Mouse (Mus musculus) left cerebral cortex, postnatal 14 days (tissue): ENCODE results near the gene Psap. TPM values are rescaled to one million over a fixed set of nuclear protein-coding genes. Genes with fewer than 3 reads are reported as not detected.

Experiments
- DNase-seq, 2 experiments: peaks; one replicate each; pipeline ENCODE4 v3.0.0; 2021 to 2022; ENCODE audit warnings: low spot score in 2 of 2, mixed read lengths in 1 of 2
- intact Hi-C: fragments of 180-260 bp; cut with DNase I; formaldehyde crosslinking; loops from one replicate; pipeline ENCODE4 v1.15.1; 2025
- total RNA-seq, 2 experiments: library from RNA; stranded (reverse); gene quantifications; 2 replicates each; pipeline ENCODE4 v1.2.3; 2021

The Psap gene
- total RNA-seq, 2 experiments from 2014 or later, result 1,462 to 1,465 TPM

DNA sequence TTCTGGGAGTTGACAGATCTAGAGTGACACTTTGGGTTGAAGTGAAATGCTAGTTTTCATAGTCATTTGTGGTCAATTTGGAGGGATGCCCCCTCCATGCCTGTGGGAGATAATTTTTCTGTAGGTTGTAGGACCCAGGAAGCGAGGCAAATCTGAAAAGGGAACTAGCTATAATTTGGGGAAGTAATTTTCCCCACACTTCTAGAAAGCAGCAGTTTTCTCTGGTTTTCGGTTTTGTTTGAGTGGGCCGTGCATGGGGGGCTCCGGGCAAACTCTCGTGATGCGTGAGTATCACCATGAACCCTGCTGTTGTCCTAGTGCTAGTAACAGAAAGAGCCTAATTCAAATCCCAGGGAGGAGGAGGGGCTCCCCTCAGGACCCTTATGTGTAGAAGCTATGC lies 6.8 kb downstream of the Psap start:
- no peak for DNase-seq
- intact Hi-C loops, result no loop called here

DNA sequence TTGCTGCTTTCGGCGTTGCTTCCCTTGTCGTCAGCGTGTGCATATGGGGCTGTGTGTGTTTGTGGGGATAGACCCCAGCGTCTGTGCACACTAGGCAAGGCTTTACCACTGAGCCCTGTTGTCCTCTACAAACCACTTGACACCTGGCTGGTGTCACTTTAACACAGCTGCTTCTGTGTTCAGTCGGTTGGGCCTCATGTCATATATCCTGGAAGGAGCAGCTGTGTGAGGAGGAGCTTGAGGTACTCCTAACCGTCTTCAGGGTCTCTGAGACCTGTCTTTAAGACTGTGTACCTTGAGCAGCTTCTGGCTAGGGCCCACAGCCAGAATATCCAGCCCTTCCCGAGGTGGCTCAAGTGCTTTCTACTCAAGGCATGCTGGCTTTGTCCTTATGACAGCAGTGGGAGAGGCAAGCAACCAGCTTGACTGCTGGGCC lies 7.3 kb downstream of the Psap start:
- no peak for DNase-seq
- intact Hi-C loops, result no loop called here

DNA sequence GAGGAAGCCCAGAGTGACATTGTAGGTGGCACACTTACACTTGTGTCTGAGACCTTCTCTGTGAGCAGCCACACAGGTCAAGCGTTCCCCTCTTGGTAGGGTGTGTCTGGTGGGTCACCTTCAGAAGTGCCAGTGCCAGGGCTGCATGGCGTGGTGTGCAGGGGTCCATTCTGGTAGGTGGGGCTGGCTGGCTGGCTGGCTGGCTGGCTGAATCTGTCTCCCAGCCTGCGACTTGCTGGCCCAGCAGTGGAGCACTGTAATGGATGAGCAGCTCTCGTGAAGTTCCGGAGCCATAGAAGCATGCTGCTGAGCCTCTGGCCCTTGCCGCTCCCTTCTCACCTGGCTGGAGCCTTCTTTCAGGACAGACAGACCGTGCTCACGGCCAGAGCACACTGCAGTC lies 7.8 kb downstream of the Psap start:
- intact Hi-C loops, result no loop called here
- DNase-seq, result no peak

DNA sequence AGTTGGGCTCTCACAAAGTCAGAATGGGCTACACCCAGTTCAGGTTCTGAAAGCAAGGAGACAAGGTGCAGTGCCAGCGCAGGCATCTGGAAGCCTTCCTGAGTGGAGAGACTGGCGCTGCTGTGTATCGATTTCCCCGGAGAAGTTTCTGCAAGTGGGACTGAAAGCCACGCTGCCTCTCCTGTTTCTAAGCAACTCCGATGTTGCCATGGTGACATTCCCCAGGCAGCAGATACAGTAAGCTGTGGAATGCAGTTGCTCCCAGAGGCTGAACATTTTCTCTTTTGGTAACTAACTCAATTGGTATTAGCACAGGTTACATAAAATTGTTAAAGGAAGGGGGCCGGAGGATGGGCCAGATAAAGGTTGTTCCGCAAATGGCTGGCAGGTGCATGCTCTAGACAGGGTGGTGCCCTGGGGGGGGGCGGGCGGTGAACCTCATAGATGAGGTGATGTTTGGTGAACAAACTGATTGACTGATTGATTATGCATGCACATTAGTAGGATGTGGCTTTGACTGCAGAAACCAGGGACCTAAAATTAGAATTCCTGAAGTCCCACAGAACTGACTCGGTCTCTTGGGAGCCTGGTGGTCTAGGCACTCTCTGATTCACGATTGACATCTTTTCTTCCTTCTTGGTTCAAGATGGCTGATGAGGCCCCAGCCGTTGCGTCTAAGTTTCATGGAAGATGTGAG lies 8.4 kb downstream of the Psap start:
- intact Hi-C loops, result no loop called here
- peak; percentile 90 to 92 for DNase-seq

DNA sequence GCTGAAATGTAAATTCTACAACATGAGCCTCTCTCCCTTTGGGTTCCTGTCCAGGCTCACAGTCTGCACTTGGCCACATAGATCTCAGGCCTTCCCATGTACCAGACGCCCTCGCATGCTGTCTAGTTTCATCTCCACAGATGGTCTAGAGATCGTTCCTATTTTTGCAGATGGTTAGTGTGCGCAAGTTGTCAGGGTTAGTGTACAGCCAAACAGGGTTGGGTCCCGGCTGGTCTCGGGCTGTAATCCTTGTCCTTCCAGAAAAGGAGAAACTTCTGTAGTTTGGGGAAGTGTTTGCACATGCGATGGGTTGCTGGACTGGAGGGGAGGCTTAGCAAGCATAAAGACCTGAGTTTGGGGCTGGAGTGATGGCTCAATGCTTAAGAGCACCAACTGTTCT lies 9.1 kb downstream of the Psap start:
- intact Hi-C loops, result no loop called here
- no peak for DNase-seq

DNA sequence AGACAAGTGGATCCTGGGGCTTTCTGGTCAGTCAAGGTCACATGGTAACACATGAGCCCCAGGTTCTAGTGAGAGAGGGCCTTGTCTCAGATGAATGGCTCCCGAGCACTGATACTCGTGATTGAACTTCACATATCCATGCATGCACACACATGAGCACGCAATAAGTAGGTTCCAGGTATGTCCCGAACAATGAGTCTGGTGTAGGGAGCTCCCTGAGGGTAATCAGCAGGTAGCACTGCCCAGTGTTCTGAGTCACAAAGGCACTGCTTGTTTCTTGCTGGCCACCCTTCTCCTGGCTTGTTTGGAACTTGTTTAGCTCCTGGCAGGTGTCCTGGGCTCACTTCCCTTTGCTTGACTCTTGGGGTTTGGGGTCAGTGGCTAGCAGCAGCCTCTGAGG lies 9.7 kb downstream of the Psap start:
- no peak for DNase-seq
- intact Hi-C loops, result no loop called here

DNA sequence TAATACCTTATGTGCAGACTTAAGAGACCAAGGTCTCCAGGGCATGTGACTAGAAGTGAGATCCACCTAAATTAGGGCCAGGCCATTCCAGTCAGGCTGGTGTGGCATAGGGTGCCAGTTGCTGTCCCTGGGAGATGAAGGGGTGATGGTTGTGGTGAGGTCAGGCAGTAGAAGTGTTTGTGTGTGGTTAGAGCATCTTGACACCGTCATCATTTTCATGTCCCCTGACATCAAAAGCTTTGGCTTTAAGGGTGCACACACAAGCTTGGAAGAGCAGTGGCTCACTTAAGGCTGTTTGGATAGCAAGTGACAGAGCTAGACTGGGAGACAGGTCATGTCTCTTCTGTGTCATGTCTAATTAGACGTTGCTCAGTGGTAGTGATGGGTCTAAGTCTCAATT lies 10.3 kb downstream of the Psap start:
- intact Hi-C loops, result no loop called here
- DNase-seq, result no peak

DNA sequence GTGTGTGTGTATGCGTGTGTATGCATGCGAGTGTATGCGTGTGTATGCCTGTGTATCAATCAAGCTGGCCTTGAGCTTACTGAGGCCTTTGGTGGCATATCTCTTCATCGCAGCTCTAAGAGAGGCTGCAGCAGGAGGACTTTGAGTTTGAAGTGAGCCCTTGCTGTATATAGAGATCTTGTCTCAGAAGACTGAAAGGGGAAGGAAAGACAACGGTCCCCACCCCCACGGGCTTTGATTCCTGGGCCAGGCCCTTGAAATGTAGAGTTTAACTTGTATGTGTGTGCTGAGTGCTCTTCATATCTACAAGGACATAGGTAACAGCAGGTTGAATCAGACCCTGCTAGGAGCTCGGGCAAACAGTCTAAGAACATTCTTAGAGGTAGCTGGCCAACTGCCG lies 11.8 kb downstream of the Psap start:
- intact Hi-C loops, result no loop called here
- no peak for DNase-seq

DNA sequence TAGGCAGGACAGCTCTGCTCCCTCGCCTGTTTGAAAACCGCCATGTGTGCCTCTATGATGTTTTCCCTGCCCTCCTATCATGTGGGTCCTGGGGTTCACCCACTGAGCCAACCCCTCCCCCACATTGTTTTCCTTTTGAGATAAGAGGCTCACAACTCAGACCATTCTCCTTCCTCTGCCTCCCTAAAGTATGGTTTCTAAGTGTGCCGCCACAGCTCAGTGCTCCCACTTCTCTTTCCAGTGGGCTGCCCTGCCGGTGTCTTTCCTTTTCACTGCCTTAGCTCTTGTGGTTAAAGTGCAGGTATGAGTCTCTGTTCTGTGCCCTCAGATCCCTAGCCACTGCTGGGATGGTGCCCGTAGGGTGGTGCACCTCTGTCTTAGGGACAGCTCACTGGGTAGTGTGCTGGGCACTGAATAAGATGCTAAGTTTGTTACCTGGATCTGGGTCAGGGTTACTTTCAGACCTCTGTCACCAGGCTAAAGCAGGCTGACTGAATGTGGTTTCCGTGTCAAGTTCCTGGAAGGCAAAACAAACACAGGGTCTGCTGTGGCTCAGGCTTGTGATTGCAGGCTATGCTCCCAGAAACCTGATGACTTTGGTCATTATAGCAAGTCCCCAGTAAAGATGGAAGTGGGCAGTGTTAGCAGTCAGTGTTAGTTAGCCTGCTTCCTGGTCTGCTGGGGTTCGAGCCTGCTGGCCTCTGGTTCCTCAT lies 12.8 kb downstream of the Psap start:
- intact Hi-C loops, result no loop called here
- DNase-seq, result no peak

DNA sequence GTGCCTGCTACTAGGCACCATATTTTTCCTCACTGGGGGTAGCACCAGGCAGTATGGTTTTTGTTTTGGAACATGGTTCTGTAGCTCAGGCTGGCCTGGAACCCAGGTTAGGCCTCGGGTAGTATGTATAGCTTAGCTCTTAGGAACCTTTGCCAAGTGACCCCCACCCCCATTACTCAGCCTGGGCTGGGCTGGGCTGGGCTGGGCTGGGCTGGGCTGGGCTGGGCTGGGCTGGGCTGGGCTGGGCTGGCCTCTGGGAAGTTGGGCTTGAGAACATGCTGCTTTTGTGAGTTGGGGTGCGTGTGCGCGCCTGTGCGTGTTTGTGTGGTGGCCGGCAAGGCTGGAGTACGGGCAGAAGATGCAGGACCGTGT lies 13.3 kb downstream of the Psap start:
- intact Hi-C loops, result no loop called here
- no peak for DNase-seq

DNA sequence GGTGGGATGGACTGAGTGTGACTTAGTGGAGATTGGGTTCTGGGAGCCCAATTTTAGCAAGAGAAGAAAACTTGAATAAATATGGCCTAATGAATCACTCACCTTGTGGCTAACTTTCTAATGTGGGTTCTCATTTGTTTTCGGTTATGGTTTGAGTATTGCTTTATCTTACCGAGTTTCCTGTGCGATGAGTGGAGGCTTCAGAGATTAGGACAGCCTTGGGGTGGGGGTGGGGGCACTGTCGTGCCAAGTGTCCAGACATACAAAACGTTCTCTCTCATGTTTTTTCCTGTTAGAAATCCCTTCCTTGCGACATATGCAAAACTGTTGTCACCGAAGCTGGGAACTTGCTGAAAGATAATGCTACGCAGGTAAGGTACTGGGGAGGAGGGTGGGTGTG lies 14.8 kb downstream of the Psap start:
- intact Hi-C loops, result no loop called here
- DNase-seq, result no peak

DNA sequence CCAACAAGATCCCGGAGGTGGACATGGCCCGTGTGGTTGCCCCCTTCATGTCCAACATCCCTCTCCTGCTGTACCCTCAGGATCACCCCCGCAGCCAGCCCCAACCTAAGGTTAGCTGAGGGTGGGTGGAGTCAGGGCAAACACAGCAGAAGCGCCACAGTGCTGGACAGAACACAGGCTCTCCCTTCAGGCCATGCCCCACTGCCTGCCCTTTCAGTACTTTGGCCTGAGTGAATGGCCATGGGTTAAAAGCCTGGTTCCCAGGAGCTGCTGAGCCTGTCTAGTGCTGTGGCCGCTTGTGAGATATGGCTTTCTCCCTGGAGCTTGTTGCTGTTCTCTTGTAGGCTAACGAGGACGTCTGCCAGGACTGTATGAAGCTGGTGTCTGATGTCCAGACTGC lies 17.2 kb downstream of the Psap start:
- intact Hi-C loops, result no loop called here
- no peak for DNase-seq

DNA sequence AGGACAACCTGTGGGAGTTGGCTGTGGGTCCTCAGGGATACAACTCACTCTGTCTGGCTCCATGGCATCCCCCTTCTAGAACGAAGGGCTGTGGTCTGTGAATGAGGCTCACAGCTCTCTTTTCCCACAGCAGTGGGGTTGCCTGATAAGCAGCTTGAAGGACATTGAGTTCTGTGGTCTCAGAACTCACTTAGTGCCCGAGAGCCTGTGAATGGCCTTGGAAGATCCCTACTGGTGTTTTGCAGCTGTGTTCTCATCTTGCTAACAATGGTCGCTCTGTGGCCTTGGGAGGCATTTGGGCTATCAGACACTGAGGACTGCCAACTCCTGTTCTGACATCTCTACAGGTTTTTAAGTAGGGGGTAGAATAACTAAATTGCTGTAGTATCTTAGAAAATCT lies 17.9 kb downstream of the Psap start:
- intact Hi-C loops, result no loop called here
- DNase-seq, result no peak

DNA sequence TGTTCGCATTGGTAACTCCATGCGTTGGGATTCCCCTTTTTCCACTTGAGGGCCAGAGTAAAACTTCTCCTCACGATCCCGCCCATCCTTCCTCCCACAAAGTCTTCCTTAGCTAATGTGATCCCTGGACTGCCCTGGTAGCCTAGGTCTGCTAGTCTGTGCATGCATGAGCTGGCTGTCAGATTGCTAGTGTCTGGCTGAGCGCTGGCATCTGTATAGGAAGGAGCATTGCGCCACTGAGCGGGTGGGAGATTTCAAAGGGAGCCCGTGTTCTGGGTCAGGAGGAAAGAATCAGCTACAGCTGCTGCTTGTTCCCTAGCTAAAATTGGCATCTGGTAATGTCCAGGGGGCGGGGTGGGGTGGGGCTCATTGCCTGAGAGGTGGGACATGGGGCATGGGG lies 18.6 kb downstream of the Psap start:
- no peak for DNase-seq
- intact Hi-C loops, result no loop called here

DNA sequence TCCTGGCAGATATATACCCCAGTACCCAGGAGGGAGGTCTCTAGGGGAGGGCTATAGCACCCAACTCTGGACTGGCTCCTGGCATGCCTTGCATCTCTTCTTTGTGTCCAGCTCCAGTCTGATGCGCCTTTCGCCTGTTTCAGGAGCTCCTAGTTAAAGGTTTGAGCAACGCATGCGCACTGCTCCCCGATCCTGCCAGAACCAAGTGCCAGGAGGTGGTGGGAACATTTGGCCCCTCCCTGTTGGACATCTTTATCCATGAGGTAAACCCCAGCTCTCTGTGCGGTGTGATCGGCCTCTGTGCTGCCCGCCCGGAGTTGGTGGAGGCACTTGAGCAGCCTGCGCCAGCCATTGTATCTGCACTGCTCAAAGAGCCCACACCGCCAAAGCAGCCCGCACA lies 22.2 kb downstream of the Psap start:
- DNase-seq, result no peak
- intact Hi-C loops, result no loop called here

DNA sequence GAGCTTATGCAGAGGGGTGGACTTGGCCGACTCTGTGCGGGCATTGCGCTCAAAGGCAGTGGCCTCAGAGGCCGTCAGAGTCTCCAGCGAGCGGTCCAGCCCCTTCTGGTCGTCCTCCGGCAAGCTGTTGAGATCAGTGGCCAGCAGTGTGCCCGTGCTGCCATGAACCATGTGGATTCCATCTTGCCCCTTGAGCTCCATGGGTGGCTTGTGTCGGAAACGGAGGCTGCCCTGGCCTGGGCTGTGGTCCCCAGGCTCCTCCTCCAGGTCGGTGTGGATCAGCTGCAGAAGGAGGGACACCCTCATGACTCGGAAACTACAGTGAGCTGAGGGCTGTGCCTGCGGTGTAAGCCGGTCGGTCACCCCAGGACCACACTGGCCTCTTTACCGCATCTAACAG lies 26.0 kb downstream of the Psap start:
- no peak for DNase-seq
- intact Hi-C loops, result no loop called here

DNA sequence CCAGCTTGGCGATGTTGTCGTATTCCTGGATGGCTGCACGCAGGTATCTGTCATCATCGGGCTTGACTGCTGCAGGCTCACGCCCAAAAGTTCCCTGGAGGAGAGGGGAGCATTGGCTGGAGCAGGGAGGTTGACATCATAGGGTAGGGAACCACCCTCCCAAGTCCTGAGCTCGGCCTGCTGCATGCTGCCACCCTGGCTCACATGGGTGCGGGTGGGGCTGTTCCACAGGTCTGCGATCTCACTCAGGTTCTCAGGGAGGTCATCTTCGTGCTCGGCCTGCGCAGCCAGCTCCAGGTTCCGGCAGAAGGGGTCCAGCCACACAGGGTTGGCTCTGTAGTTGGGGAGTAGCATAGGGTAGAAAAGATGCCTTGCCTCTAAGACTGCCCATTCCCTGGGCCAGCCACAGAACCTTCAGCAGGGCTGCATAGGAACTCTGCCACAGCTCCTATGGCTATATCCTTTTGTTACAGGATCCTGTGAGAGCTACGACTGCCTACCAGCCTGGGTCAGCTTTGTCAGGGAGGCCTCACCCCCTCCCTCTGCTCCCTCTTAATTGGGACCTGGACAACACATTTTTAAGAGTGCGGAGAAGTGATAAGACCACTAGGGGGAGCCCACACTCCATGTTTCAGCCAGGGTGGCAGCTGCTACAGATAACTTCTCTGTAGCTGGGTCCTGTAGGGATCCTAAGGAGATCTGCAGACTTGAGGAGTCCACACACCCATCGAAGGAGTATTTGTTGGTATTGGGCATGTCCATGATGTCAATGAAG lies 27.6 kb downstream of the Psap start:
- DNase-seq, result peak; percentile 85 to 87
- intact Hi-C loops, result loop anchor here (2.0 to 5.0 kb wide), 2 partner anchors 392 to 456 kb away; partner anchors contain the start of gene Cdh23

DNA sequence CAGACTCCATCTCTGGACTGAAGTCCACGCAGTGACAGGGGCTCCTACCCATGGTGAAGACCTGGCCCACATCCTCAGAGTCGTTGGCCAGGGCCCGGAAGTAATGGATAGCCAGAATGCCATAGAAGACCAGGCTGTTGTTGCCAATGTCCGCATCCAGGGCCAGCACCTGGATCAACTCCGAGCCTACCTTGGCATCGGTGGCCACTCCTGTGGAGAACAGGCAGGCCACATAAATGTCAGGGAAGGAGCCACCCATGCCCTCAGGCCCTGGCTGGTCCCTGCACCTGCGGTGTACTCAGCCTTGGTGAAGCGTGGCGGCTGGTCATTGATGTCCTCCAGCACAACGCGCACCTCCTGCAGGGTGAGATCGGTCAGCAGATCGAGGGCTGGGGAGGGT lies 33.2 kb downstream of the Psap start:
- intact Hi-C loops, result no loop called here
- DNase-seq, result no peak

DNA sequence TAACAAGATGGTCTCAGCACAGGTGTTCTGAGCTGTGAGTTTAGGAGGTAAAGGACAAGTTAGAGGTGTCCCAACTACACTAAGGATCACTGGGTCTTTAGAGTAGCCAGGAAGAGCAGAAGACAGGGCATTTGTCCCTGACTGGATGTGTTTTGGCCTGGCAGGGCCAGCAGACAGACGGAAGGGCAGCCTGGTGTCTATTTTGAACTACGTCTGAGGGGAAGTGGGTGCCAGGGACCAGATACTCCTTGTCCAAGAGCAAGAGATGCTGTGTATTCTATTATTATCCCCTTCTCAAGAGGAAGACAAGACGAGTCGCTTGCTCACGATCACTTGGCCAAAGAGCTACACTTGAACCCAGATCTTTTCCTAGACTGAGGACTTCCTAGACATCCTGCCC lies 36.2 kb downstream of the Psap start:
- intact Hi-C loops, result no loop called here
- no peak for DNase-seq

DNA sequence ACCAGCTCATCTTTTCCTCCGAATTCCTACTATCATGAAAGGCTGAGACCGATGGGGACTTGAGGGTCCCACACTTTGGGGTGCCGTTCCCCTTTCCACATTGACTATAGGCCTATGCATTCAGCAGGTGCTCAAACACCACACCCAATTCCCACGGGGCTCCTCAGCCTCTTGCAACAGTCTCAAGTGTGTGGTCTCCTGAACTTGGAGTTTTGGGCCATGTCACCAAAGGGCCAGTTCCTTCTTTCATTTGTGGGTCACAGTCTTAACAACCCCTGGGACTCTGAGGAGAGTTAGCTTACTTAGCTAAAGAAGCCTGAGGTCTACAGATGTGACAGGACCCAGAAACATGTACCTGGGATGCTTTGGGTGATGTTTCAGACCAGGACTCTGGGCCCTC lies 38.7 kb downstream of the Psap start:
- no peak for DNase-seq
- intact Hi-C loops, result no loop called here
